Mouse (Mus musculus) liver, embryonic 12.5 days (tissue): Measurements from ENCODE around the gene Kif2b. TPM values are rescaled to one million over a fixed set of nuclear protein-coding genes. Genes with fewer than 3 reads are reported as not detected.

ENCODE experiments used
- ATAC-seq: fragments of 200-750 bp; cut with Nextera tagmentation; 2 replicates; pipeline ENCODE4 v1.8.0; 2017; ENCODE audit warnings: moderate number of reproducible peaks, mild to moderate bottlenecking, moderate library complexity
- H3K27ac ChIP-seq: fragments of 300-500 bp; sonication (generic); 2 replicates; pipeline ENCODE4 v1.5.1; 2016; ENCODE audit warnings: mild to moderate bottlenecking
- H3K27me3 ChIP-seq: fragments of 300-500 bp; sonication (generic); replicated peaks from 2 replicates; pipeline ENCODE4 v1.6.1; 2016; ENCODE audit warnings: mild to moderate bottlenecking, moderate library complexity
- H3K36me3 ChIP-seq: fragments of 300-500 bp; sonication (generic); 2 replicates; pipeline ENCODE4 v1.6.1; 2016; ENCODE audit warnings: mild to moderate bottlenecking, moderate library complexity
- H3K4me1 ChIP-seq: fragments of 300-500 bp; sonication (generic); 2 replicates; pipeline ENCODE4 v1.6.1; 2016
- H3K4me2 ChIP-seq: fragments of 300-500 bp; sonication (generic); 2 replicates; pipeline ENCODE4 v1.6.1; 2016; ENCODE audit warnings: mild to moderate bottlenecking, moderate library complexity
- H3K4me3 ChIP-seq: fragments of 300-500 bp; sonication (generic); 2 replicates; pipeline ENCODE4 v1.5.1; 2016; ENCODE audit warnings: mild to moderate bottlenecking, moderate library complexity
- H3K9ac ChIP-seq: fragments of 300-500 bp; sonication (generic); 2 replicates; pipeline ENCODE4 v1.6.1; 2016; ENCODE audit warnings: mild to moderate bottlenecking, moderate library complexity
- H3K9me3 ChIP-seq: fragments of 300-500 bp; sonication (generic); replicated peaks from 2 replicates; pipeline ENCODE4 v1.6.1; 2016; ENCODE audit warnings: mild to moderate bottlenecking, moderate library complexity
- WGBS: fragments of 180-500 bp; shearing (Covaris S2); methylation state at CpG from one replicate; pipeline ENCODE4 v1.1.7; 2016; ENCODE audit not compliant: insufficient replicate concordance; 5-methylcytosine and 5-hydroxymethylcytosine counted together
- polyA plus RNA-seq: library from polyadenylated mRNA; unstranded; fragments of >200 nt; fragmentation: Nextera tagmentation; extraction: Ambion mirVana; gene quantifications from 2 replicates; pipeline ENCODE4 v1.2.1, GENCODE M21; 2016

Kif2b gene
- not detected in 2 replicates for polyA plus RNA-seq

GRCm38 (mm10) chr11:91577317-91577716 lies at the start of gene Kif2b:
Kif2b (minus strand) TSS chr11:91577558.
- 73% methylated on average over 9 of the region's 9 CpGs for WGBS
- ATAC-seq, result no peak
- no peaks in the 10 kb centered on the region for H3K27me3 ChIP-seq

GRCm38 (mm10) chr11:91593088-91593487 lies 15.7 kb upstream of the Kif2b start:
- H3K4me3 ChIP-seq, result no peak overlapping the region
- H3K36me3 ChIP-seq, result no peaks in the 10 kb centered on the region
- H3K27me3 ChIP-seq, result no peaks in the 10 kb centered on the region
- no peaks in the 10 kb centered on the region for H3K4me1 ChIP-seq
- H3K27ac ChIP-seq, result no peak overlapping the region
- ATAC-seq, result no peak
- H3K9me3 ChIP-seq, result no peaks in the 10 kb centered on the region
- no peak overlapping the region for H3K4me2 ChIP-seq
- 65% methylated on average over 3 of the region's 3 CpGs for WGBS
- H3K9ac ChIP-seq, result no peak overlapping the region

More at GRCm38 (mm10) chr11:91577317-91577716, at the start of gene Kif2b:
- no peaks in the 10 kb centered on the region for H3K36me3 ChIP-seq
- peaks cover 10% of the 10 kb centered on the region; the same call in 1 of the 2 replicates for H3K9me3 ChIP-seq
- no peak within 1 kb of the TSS for H3K27ac ChIP-seq
- H3K4me1 ChIP-seq, result no peaks in the 10 kb centered on the region
- no peak within 1 kb of the TSS for H3K4me2 ChIP-seq
- H3K9ac ChIP-seq, result no peak within 1 kb of the TSS
- H3K4me3 ChIP-seq, result no peak within 1 kb of the TSS

GRCm38 (mm10) chr11:91576856-91577255 lies 502 bp downstream of the Kif2b start:
- Histone ChIP-seq H3K36me3 (no peaks in the 10 kb centered on the region), H3K27ac (no peak overlapping the region), H3K4me2 (no peak overlapping the region), H3K4me1 (no peaks in the 10 kb centered on the region), H3K9me3 (peaks cover 10% of the 10 kb centered on the region; the same call in 1 of the 2 replicates), H3K9ac (no peak overlapping the region), H3K27me3 (no peaks in the 10 kb centered on the region), H3K4me3 (no peak overlapping the region)
- no peak for ATAC-seq
- WGBS, result 85% methylated on average over 19 of the region's 19 CpGs

GRCm38 (mm10) chr11:91575406-91575805 lies 2.0 kb downstream of the Kif2b start:
- Histone ChIP-seq H3K36me3 (no peaks in the 10 kb centered on the region), H3K27me3 (no peaks in the 10 kb centered on the region), H3K9me3 (peaks cover 10% of the 10 kb centered on the region; the same call in 1 of the 2 replicates), H3K4me2 (no peak overlapping the region), H3K4me1 (no peaks in the 10 kb centered on the region), H3K27ac (no peak overlapping the region), H3K4me3 (no peak overlapping the region), H3K9ac (no peak overlapping the region)
- WGBS, result 73% methylated on average over 8 of the region's 8 CpGs
- ATAC-seq, result no peak

GRCm38 (mm10) chr11:91574477-91574876 lies 2.9 kb downstream of the Kif2b start:
- Histone ChIP-seq H3K9me3 (peaks cover 10% of the 10 kb centered on the region; the same call in 1 of the 2 replicates), H3K9ac (no peak overlapping the region), H3K4me1 (no peaks in the 10 kb centered on the region), H3K27ac (no peak overlapping the region), H3K36me3 (no peaks in the 10 kb centered on the region), H3K4me2 (no peak overlapping the region), H3K4me3 (no peak overlapping the region), H3K27me3 (no peaks in the 10 kb centered on the region)
- no peak for ATAC-seq
- 26% methylated on average over 3 of the region's 3 CpGs for WGBS

GRCm38 (mm10) chr11:91530737-91531136 lies 46.6 kb downstream of the Kif2b start:
- no peak overlapping the region for H3K9ac ChIP-seq
- H3K4me2 ChIP-seq, result no peak overlapping the region
- H3K4me3 ChIP-seq, result no peak overlapping the region
- no peaks in the 10 kb centered on the region for H3K27me3 ChIP-seq
- H3K4me1 ChIP-seq, result no peaks in the 10 kb centered on the region
- H3K27ac ChIP-seq, result no peak overlapping the region
- H3K36me3 ChIP-seq, result no peaks in the 10 kb centered on the region
- ATAC-seq, result no peak
- 58% methylated on average over 4 of the region's 4 CpGs for WGBS
- no peaks in the 10 kb centered on the region for H3K9me3 ChIP-seq
